Mouse (Mus musculus) layer of hippocampus, postnatal 36 days (tissue): ENCODE measurements at regions not wholly inside any gene's neighbourhood (a gene's known extent, or its start where the extent isn't known, plus 50 kb on each side); places are given as distances from the start of the nearest gene placed in this dataset.
"Not testable (repeated sequence)": the region's sequence is repeated elsewhere in the genome, so short reads cannot be mapped to it uniquely, and the experiment has no call there.

ENCODE experiments used
- DNase-seq, 2 experiments: peaks; one replicate each; pipeline ENCODE4 v3.0.0; 2022

DNA sequence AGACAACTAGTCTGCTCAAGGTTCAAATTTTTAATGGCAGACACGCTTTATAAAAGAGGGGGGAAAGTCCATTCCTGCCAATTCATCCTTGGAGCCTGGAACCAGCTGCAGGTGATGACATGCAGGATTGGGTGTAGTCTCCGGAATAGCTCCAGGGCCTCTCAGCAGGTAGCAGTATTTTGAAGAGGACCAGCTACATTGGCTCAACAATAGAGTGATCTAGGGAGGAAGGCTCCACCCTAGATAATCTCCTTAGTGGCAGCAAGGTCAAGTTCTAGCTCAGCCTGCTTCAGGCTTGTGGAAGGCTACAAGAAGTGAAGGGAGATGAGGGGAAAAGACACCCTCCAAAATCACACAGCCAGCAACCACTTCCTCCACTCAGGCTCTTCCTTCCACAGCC, 1405.1 kb downstream of the 4930444P10Rik start:
- DNase-seq = not testable (repeated sequence)

GRCm38 (mm10) chr1:14686172-14686571, 1407.0 kb downstream of the 4930444P10Rik start:
- DNase-seq = no peak

GRCm38 (mm10) chr1:14680443-14680842, 1412.7 kb downstream of the 4930444P10Rik start:
- no peak for DNase-seq

GRCm38 (mm10) chr1:14672393-14672999, 1420.6 kb downstream of the 4930444P10Rik start:
- no peak for DNase-seq

DNA sequence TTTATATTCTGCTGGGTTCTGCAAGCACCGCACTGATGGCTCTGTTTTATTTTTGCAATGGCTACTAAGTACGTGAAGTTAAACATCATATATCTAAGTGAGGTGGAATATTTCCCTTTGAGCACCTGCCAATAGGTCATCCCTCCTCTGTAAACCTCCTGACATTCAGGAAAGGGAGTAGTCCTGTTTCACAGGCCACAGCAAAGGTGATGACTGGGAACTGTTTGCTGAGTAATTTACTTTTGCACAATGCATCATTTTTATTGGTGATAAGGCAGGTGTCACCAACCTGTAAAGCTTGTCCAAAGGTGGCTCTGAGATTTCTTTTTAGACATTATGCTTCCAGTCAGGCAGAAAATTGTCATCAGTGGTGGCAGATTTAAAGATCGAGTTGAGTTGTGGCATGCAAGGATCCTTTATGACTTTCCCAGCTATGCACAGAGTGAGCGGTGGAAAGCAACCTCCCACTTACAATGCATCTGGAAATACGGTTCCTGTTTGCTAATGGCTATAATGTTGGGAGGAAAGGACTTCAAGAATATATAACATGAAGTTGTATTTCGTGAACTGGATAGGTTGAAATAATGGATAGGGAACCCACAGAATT, 1430.3 kb downstream of the 4930444P10Rik start:
- DNase-seq = no peak

GRCm38 (mm10) chr1:14661854-14662253, 1431.3 kb downstream of the 4930444P10Rik start:
- DNase-seq = no peak

DNA sequence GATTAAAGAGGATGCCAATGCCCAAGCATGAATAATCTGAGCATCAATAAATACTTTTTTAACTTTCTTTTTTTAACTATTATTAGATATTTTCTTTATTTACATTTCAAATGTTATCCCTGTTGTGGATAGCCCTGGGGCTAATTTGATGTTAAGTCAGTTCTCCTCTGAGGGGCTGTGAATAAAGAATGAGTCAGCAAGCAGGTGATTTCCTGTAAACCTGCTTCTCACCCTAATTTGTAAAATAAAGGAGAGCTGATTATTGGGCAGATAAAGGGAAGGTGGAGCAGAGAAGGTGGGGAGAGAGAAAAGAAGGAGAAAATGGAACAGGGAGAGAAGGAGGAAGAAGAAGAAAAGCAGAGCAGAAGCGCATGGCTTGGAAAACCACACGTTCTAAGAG, 1442.8 kb downstream of the 4930444P10Rik start:
- no peak for DNase-seq

- peak; percentile 12 to 34 for DNase-seq
Observed at GRCm38 (mm10) chr1:14635642-14636263, 1457.4 kb downstream of the 4930444P10Rik start.

DNA sequence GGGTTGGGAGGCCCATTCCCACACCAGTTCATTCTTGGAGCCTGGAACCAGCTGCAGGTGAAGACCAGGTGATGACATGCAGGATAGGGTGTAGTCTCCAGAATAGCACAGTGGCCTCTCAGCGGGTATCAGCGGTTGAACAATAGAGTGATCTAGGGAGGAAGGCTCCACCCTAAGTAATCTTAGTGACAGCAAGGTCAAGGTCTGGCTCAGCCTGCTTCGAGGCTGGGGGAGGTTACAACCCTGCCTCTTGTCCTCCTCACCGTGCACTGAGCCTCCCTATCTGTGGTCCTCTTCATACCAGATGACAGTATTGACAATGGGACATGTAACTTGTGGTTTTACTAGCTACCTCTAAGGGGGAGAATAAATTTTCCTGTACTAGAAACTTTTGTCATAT, 1461.1 kb downstream of the 4930444P10Rik start:
- DNase-seq = no peak

GRCm38 (mm10) chr1:14627204-14627603, 1465.9 kb downstream of the 4930444P10Rik start:
- no peak for DNase-seq

GRCm38 (mm10) chr1:14626685-14627084, 1466.4 kb downstream of the 4930444P10Rik start:
- no peak for DNase-seq

DNA sequence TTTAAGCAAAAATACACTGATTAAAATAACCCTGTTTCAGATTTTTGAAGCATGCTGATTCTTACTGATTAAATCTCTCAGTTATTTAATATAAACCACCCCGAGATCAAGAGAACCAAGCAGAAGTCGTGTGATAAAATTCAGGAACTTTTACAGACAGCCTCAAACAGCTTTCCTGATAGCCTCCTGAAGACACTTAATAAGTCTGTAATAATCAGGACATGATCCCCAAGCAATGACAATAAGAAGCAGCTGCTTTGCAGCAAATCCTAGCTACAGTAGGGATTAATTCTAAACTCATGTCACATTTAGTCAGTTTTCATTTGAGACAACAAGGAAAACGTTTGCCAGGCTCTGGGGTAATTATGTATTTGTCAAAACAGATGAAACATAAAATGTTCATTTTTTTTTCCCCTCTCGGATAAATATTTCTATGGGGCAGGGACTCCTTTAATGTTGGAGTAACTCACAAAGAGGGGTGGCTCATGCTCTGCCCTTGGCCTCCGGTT, 1472.1 kb downstream of the 4930444P10Rik start:
- no peak for DNase-seq

DNA sequence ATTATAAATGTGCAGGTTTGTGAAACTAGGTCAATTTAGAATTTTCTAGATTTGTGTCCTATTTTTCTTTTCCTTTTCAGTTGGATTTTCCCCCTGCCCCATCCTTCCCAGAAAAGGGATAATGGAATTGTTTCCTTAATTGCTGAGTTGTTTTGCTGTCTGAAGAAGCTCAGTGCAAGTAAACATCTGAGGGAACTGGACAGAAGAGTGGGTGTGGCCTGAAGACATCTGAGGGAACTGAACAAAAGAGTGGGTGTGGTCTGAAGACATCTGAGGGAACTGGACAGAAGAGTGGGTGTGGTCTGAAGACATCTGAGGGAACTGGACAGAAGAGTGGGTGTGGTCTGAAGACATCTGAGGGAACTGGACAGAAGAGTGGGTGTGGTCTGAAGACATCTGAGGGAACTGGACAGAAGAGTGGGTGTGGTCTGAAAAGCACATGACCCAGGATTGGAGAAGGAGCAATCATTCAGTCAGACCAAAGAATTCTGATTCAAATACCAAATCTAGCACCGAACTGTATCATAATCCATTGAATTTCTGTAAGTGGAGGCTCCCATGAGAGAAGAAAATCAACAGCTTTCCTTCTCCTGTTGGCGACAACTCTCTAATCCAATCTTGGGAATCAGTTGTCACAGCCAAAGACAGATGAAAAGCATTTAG, 1479.8 kb downstream of the 4930444P10Rik start:
- no peak for DNase-seq

DNA sequence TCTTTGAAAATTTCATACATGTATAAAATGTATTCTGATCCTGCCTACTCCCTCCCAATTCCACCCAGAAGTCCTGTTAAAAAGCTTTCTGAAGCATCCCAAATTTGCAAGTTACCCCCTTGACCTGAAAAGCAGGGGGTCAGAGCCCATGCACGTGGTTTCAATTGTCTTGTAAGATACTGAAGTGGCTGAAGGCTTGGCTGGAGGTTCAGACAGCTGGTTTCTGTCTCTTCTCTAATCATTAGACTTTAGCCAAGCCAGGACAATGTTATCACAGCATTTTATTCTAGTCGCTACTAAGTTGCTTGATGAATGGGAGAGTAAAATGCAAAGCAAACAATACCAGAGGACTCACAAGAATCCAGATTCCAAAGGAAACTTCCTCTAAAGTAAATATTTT, 1484.1 kb downstream of the 4930444P10Rik start:
- DNase-seq = no peak

DNA sequence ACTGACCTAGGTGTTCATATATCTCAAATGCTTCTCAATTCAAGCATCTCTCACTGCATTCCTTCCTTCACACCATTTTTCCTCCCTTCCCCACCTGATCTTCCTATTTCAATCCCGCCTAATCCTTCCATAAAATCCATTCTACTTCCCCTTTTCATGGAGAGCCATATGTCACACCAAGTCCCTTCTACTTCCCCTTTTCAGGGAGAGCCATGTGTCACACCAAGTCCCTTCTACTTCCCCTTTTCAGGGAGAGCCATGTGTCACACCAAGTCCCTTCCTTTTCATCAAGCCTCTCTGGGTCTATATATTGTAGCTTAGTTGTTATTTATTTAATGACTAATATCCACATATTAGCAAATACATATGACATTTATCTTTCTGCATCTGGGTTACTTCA, 1497.2 kb downstream of the 4930444P10Rik start:
- DNase-seq = no peak

DNA sequence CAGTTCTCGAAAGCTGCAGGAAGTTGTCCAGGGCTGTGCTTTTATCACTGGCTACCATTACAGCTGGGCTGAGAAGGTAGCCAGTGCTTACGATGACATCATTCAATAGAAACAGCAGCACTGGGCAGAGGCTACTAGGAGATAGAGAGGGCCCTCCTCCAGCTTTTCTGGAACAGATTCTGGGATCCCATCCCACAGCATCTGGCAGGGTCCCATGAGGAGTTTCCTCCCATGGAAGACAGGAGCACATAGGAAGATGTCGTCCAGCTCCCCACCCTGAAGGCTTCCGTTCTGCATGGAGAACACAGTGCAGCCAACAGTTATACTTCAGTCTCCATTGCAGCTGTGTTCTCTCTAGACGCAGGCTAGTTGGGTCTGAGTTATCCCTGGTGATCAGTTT, 1503.2 kb downstream of the 4930444P10Rik start:
- DNase-seq = no peak

DNA sequence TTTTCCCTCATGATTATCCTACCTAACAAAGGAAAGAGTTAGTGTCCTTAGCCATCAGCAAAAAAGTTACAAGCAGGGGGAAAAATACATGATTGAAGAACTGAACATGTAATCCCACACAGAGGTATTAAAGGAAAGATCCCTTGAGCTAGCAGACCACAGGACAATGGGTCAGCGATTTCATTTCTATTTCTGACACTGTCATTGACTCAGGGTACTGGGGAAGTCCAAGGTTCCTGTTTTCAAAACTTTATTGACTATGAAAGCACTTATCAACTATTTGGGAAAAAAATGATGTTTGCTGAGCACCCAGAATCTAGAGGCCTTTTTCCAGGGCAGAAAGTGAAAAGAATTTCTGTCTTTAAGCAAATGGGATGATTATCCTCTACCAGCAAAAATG, 1513.7 kb downstream of the 4930444P10Rik start:
- no peak for DNase-seq

DNA sequence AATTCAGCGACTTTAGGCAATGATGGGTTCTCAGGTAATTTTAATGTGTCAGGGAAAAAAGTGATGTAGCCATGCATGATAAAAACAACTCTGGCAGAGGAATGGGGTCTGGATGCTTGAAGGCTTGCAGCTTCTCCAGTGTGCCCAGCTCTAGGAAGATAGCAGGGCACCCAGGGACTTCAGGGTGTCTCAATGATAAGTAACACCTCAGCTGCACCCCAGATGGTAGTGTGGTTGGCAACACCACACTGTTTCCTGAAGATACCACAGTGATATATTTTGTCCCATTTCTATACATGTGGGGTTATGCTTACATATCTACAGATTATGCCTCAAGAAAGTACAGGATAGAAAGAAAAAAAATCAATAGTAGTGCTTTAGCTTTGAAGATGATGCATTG, 1516.9 kb downstream of the 4930444P10Rik start:
- no peak for DNase-seq

GRCm38 (mm10) chr1:14570562-14570981, 1522.6 kb downstream of the 4930444P10Rik start:
- no peak for DNase-seq

DNA sequence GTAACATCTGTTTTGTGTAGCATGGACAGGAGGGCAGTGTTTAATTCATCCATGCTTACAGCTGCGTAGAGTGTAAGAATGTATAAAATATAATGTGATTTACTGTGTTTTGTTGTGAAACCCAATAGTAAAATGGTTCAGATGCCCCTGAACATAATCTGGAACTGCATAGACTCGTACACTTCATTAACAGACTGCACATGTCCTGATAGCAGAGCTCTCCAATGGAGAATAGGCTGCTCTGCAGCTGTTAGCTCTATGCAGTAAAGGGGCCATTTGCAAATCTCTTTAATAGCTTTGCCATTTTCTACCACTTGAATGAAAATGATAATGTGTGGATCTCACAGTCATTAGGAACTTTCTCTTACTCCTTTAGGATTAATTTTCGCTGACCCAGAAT, 1523.0 kb downstream of the 4930444P10Rik start:
- DNase-seq = no peak

DNA sequence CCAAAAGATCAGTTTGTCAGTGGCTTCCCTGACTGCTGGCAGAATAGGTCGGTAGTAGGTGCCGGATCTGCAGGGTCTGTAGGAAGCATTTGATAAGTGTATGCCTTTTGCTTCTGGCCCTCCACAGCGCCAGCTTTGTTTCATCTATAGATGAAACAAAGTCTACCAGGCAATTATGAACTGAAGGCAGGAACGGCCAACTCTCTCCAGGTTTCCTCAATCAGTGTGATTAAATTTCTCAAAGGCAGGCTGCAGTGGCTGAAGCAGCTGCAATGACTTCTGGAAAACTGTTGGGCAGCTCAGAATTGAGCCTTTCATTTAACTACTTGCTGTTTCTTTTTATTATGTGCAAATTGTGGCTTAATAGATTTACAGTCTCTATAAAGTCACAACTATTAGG, 1526.1 kb downstream of the 4930444P10Rik start:
- no peak for DNase-seq

DNA sequence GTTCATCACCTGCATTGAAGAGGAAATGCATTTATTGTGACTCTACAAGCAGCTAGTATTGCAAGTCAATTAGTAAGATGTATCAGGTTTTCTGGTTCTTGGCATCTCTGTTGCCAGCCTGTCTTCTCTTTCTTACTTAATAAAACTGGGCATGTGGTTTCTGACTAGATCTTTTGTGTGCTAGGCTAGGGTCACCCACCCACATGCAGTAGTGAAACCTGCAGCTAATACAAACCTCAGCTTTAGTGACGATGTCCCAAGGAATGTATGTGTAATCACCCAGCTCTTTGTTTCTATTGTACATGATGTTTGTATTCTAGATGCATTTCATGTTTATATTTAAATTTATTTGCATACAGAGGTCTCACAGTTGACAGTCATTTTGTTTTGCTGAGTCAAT, 1526.7 kb downstream of the 4930444P10Rik start:
- DNase-seq = no peak
